ENCODE assay signal across 8 mouse cellular contexts in the genomic region with DNA sequence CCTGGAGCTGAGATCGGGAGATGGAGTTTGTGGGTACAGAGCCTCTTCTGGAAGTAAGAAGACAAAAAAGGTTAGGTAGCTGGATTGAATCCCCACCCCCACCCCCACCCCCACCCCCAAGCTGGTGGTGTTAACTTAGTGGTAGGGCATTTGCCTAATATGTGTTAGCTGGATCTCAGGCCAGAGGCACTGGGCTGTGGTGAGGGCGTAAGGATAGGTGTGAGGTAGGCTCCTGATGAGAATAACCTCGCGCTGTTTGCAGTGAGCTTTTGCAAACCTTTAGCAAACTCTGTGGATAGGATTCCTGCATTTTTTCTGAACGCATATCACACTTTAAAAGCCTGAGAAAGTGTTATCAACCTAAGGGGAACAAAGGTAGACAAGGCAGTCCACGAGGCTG.
DNase-seq lines count a peak whose midpoint lies in the region; ATAC-seq lines count a peak whose summit lies in the region.

No protein-coding gene starts in this region.

- no peaks in the 10 kb centered on the region for H3K27me3 ChIP-seq in kidney, embryonic 14.5 days (ENCODE audit: control insufficient read depth, insufficient read depth, low read length)
- H3K27me3 ChIP-seq in embryonic facial prominence, embryonic 14.5 days (replicated peaks; ENCODE audit: control insufficient read depth, insufficient read depth, low read length) = no peaks in the 10 kb centered on the region
- no peaks in the 10 kb centered on the region for H3K27me3 ChIP-seq in intestine, embryonic 14.5 days (replicated peaks; ENCODE audit: control insufficient read depth, insufficient read depth, low read length)
- H3K27me3 ChIP-seq in midbrain, embryonic 15.5 days (replicated peaks) = no peaks in the 10 kb centered on the region

- no peak for ATAC-seq in kidney, embryonic 14.5 days (ENCODE audit: low FRiP score, low TSS enrichment)
- no peak for ATAC-seq in embryonic facial prominence, embryonic 14.5 days (ENCODE audit: low read depth)
- ATAC-seq in intestine, embryonic 14.5 days (replicated peaks; ENCODE audit: low FRiP score, low TSS enrichment, low read depth) = peak; percentile 21; the same call in 1 of the 2 replicates
- ATAC-seq in midbrain, embryonic 15.5 days (replicated peaks) = no peak

- WGBS in kidney, embryonic 14.5 days = 17% methylated on average over 6 of the region's 6 CpGs
- 23% methylated on average over 6 of the region's 6 CpGs for WGBS in embryonic facial prominence, embryonic 14.5 days
- 14% methylated on average over 6 of the region's 6 CpGs for WGBS in intestine, embryonic 14.5 days
- WGBS in midbrain, embryonic 15.5 days = 21% methylated on average over 6 of the region's 6 CpGs

- peak overlapping the region; percentile 40 for H3K9ac ChIP-seq in kidney, embryonic 14.5 days (ENCODE audit: low read depth, low read length)
- peak overlapping the region; percentile 50 for H3K9ac ChIP-seq in embryonic facial prominence, embryonic 14.5 days (ENCODE audit: low read depth, low read length)
- 0 out of 2 replicates have a peak overlapping the region, but pooled peaks have one; percentile 13 for H3K9ac ChIP-seq in intestine, embryonic 14.5 days (ENCODE audit: low read length)
- H3K9ac ChIP-seq in midbrain, embryonic 15.5 days = no peak overlapping the region

- no peaks in the 10 kb centered on the region for H3K36me3 ChIP-seq in kidney, embryonic 14.5 days (ENCODE audit: control insufficient read depth, insufficient read depth, low read length)
- no peaks in the 10 kb centered on the region for H3K36me3 ChIP-seq in embryonic facial prominence, embryonic 14.5 days (ENCODE audit: control insufficient read depth, insufficient read depth, low read length)
- no peaks in the 10 kb centered on the region for H3K36me3 ChIP-seq in intestine, embryonic 14.5 days (ENCODE audit: control insufficient read depth, insufficient read depth, low read length)
- no peaks in the 10 kb centered on the region for H3K36me3 ChIP-seq in midbrain, embryonic 15.5 days (replicated peaks)

- peak overlapping the region; percentile 59 for H3K4me2 ChIP-seq in kidney, embryonic 14.5 days (replicated peaks; ENCODE audit: low read depth, low read length)
- H3K4me2 ChIP-seq in embryonic facial prominence, embryonic 14.5 days (ENCODE audit: low read depth, low read length) = peak overlapping the region; percentile 55
- peak overlapping the region; percentile 47 for H3K4me2 ChIP-seq in intestine, embryonic 14.5 days (ENCODE audit: low read length)
- H3K4me2 ChIP-seq in midbrain, embryonic 15.5 days = peak overlapping the region; percentile 44

- H3K27ac ChIP-seq in kidney, embryonic 14.5 days (ENCODE audit: low read depth, low read length) = peak overlapping the region; percentile 42; the same call in 1 of the 2 replicates
- peak overlapping the region; percentile 67 for H3K27ac ChIP-seq in embryonic facial prominence, embryonic 14.5 days (replicated peaks; ENCODE audit: low read depth, low read length)
- H3K27ac ChIP-seq in intestine, embryonic 14.5 days (ENCODE audit: low read depth) = peak overlapping the region; percentile 20; the same call in 1 of the 2 replicates
- H3K27ac ChIP-seq in midbrain, embryonic 15.5 days = no peak overlapping the region

- H3K4me1 ChIP-seq in kidney, embryonic 14.5 days (ENCODE audit: control insufficient read depth, insufficient read depth, low read length) = peaks cover 11% of the 10 kb centered on the region
- H3K4me1 ChIP-seq in embryonic facial prominence, embryonic 14.5 days (ENCODE audit: control insufficient read depth, insufficient read depth, low read length) = peaks cover 16% of the 10 kb centered on the region
- H3K4me1 ChIP-seq in intestine, embryonic 14.5 days (replicated peaks; ENCODE audit: control insufficient read depth, insufficient read depth, low read length) = peaks cover 20% of the 10 kb centered on the region
- peaks cover 15% of the 10 kb centered on the region for H3K4me1 ChIP-seq in midbrain, embryonic 15.5 days

- H3K9me3 ChIP-seq in kidney, embryonic 14.5 days (ENCODE audit: control insufficient read depth, low read length) = no peaks in the 10 kb centered on the region
- no peaks in the 10 kb centered on the region for H3K9me3 ChIP-seq in embryonic facial prominence, embryonic 14.5 days (ENCODE audit: control insufficient read depth, low read length)
- H3K9me3 ChIP-seq in intestine, embryonic 14.5 days (ENCODE audit: control insufficient read depth, low read length) = no peaks in the 10 kb centered on the region
- no peaks in the 10 kb centered on the region for H3K9me3 ChIP-seq in midbrain, embryonic 15.5 days

- DNase-seq in kidney, postnatal 4 days = no peak
- no peak for DNase-seq in embryonic facial prominence, embryonic 14.5 days (ENCODE audit: low spot score)
- no peak for DNase-seq in intestine, embryonic 14.5 days (ENCODE audit: low spot score)
- no peak for DNase-seq in urinary bladder, adult 18-20 months (ENCODE audit: low spot score in 2 of 2)
- DNase-seq in embryo, embryonic 10.5 days (ENCODE audit: low spot score) = no peak
- no peak for DNase-seq in B cell, adult 2 months

- H3K4me3 ChIP-seq in kidney, embryonic 14.5 days (ENCODE audit: low read length) = peak overlapping the region; percentile 29
- peak overlapping the region; percentile 28 for H3K4me3 ChIP-seq in embryonic facial prominence, embryonic 14.5 days (ENCODE audit: low read depth, low read length)
- H3K4me3 ChIP-seq in intestine, embryonic 14.5 days (ENCODE audit: low read depth, low read length) = no peak overlapping the region
- 0 out of 2 replicates have a peak overlapping the region, but pooled peaks have one; percentile 4 for H3K4me3 ChIP-seq in midbrain, embryonic 15.5 days
